9 mouse cellular contexts compared by ENCODE assay signal in the genomic region with DNA sequence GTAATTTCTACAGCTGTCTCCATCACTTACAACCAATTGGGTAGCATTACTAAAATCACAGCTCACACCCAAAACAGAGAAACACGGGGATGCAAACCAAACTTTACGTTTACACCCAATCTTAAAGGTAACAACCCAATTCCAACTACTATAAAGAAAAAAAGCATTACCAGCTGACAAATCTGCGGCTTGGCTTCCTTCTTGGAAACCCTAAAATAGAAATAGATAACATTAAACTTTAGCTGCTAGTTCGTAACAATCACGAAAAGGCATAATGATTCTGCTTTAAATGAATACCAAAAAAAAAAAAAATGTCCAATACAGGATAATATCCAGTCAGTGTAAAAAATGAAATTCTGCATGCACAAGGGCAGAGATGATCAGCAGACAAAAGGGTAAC. TPM values are rescaled to one million over a fixed set of nuclear protein-coding genes. Genes with fewer than 3 reads are reported as not detected.
DNase-seq lines count a peak whose midpoint lies in the region; ATAC-seq and TF ChIP-seq lines count a peak whose summit lies in the region.
"Had no signal": no experiment of that assay in that cellular context is flagged by ENCODE, and none has a peak within 500 bp of the region (broad histone marks: within the 10 kb centered on the region; RNA-seq: fewer than 3 reads in every experiment).

No protein-coding gene starts in this region.

- intact Hi-C loops in gastrocnemius, postnatal 36 days (cut with DNase I), result loop anchor here (10.0 kb wide), 1 partner anchor 345 kb away; no protein-coding TSS in a partner anchor

- peak overlapping the region; percentile 74 for H3K4me3 ChIP-seq in cerebellum, adult 2 months (replicated peaks; ENCODE audit: insufficient read depth, low read depth, low read length)
- peak overlapping the region; percentile 70 for H3K4me3 ChIP-seq in spleen, adult 2 months (ENCODE audit: extremely low read depth, insufficient read depth, insufficient read length)
- H3K4me3 ChIP-seq in limb, embryonic 15.5 days, result peak overlapping the region; percentile 99
- peak overlapping the region; percentile 96 for H3K4me3 ChIP-seq in stomach, embryonic 16.5 days (replicated peaks; ENCODE audit: low read length)

- no peaks in the 10 kb centered on the region for H3K4me1 ChIP-seq in cerebellum, adult 2 months (ENCODE audit: control insufficient read depth, insufficient read depth, low read length)
- H3K4me1 ChIP-seq in spleen, adult 2 months (ENCODE audit: control insufficient read depth, insufficient read depth, insufficient read length), result peaks cover 2% of the 10 kb centered on the region; the same call in 1 of the 2 replicates
- peaks cover 12% of the 10 kb centered on the region for H3K4me1 ChIP-seq in limb, embryonic 15.5 days
- peaks cover 8% of the 10 kb centered on the region for H3K4me1 ChIP-seq in stomach, embryonic 16.5 days (ENCODE audit: control insufficient read depth, insufficient read depth, low read length)

- ATAC-seq in limb, embryonic 15.5 days (ENCODE audit: insufficient number of reproducible peaks, low FRiP score, low TSS enrichment, low read depth), result no peak
- ATAC-seq in stomach, embryonic 16.5 days (ENCODE audit: insufficient read depth, low FRiP score), result no peak

- H3K27ac ChIP-seq in cerebellum, adult 2 months (ENCODE audit: insufficient read depth, low read length), result no peak overlapping the region
- no peak overlapping the region for H3K27ac ChIP-seq in spleen, adult 2 months (ENCODE audit: insufficient read depth, low read length)
- H3K27ac ChIP-seq in limb, embryonic 15.5 days, result no peak overlapping the region
- H3K27ac ChIP-seq in stomach, embryonic 16.5 days (ENCODE audit: low read length), result no peak overlapping the region

- DNase-seq in cerebellum, adult 2 months, result no peak
- no peak for DNase-seq in cerebellum, postnatal 25 days
- no peak for DNase-seq in spleen, adult 2 months (ENCODE audit: low read depth in 1 of 2, low spot score in 2 of 2)
- no peak for DNase-seq in spleen, adult 18-20 months
- DNase-seq in left cerebral cortex, adult 11 months (ENCODE audit: low spot score), result no peak
- no peak for DNase-seq in gastrocnemius, postnatal 36 days
- DNase-seq: lung, adult 18-20 months had no signal

- no peaks in the 10 kb centered on the region for H3K9me3 ChIP-seq in limb, embryonic 15.5 days
- H3K9me3 ChIP-seq in stomach, embryonic 16.5 days (replicated peaks; ENCODE audit: control insufficient read depth, low read length), result no peaks in the 10 kb centered on the region

- 19% methylated on average over 5 of the region's 5 CpGs for WGBS in cerebellum, adult 2 months
- 8% methylated on average over 5 of the region's 5 CpGs for WGBS in spleen, adult 2 months
- 21% methylated on average over 5 of the region's 5 CpGs for WGBS in limb, embryonic 15.5 days
- 25% methylated on average over 5 of the region's 5 CpGs for WGBS in stomach, embryonic 16.5 days

- peak overlapping the region; percentile 84 for H3K9ac ChIP-seq in limb, embryonic 15.5 days
- peak overlapping the region; percentile 89 for H3K9ac ChIP-seq in stomach, embryonic 16.5 days (ENCODE audit: low read length)

- no peaks in the 10 kb centered on the region for H3K27me3 ChIP-seq in cerebellum, adult 2 months (ENCODE audit: control insufficient read depth, insufficient read depth, low read length)
- H3K27me3 ChIP-seq in spleen, adult 2 months (ENCODE audit: control insufficient read depth, insufficient read depth, low read length), result no peaks in the 10 kb centered on the region
- H3K27me3 ChIP-seq in limb, embryonic 15.5 days, result no peaks in the 10 kb centered on the region
- no peaks in the 10 kb centered on the region for H3K27me3 ChIP-seq in stomach, embryonic 16.5 days (ENCODE audit: control insufficient read depth, insufficient read depth, low read length)

- H3K4me2 ChIP-seq in limb, embryonic 15.5 days, result peak overlapping the region; percentile 63
- peak overlapping the region; percentile 64 for H3K4me2 ChIP-seq in stomach, embryonic 16.5 days (ENCODE audit: low read depth, low read length)

- TF ChIP-seq CTCF in cerebellum, adult 2 months (IDR thresholded peaks at IDR 0.05; ENCODE audit: borderline replicate concordance, insufficient read depth, low read depth, low read length), result no peak
- no peak for TF ChIP-seq CTCF in spleen, adult 2 months (IDR thresholded peaks at IDR 0.05; ENCODE audit: extremely low read depth, insufficient read depth, insufficient read length, insufficient replicate concordance)

- H3K36me3 ChIP-seq in spleen, adult 2 months (ENCODE audit: control insufficient read depth, insufficient read depth, low read length), result peaks cover 12% of the 10 kb centered on the region
- peaks cover 26% of the 10 kb centered on the region for H3K36me3 ChIP-seq in limb, embryonic 15.5 days
- no peaks in the 10 kb centered on the region for H3K36me3 ChIP-seq in stomach, embryonic 16.5 days (ENCODE audit: control insufficient read depth, insufficient read depth, low read length)

- TF ChIP-seq POLR2A in cerebellum, adult 2 months (IDR thresholded peaks at IDR 0.05; ENCODE audit: borderline replicate concordance, insufficient read depth, low read length), result no peak
- TF ChIP-seq POLR2A in spleen, adult 2 months (IDR thresholded peaks at IDR 0.05; ENCODE audit: low read depth, low read length), result no peak

RNA-seq across cellular contexts. Expression of gene Diexf, which starts 0.8 kb away (rescaled TPM):
- 17.7 and 18.9 TPM in 2 replicates for polyA plus RNA-seq in cerebellum, adult 2 months (2012; rRNA removed)
- 17.1 and 17.3 TPM in 2 replicates for polyA plus RNA-seq in spleen, adult 2 months (2012; rRNA removed)
- polyA plus RNA-seq in limb, embryonic 15.5 days (2015; fragmentation: Nextera tagmentation; extraction: Ambion mirVana), result 7.3 and 10.3 TPM in 2 replicates
- 6.6 and 6.8 TPM in 2 replicates for polyA plus RNA-seq in stomach, embryonic 16.5 days (2015; fragmentation: Nextera tagmentation; extraction: Ambion mirVana)
- total RNA-seq in gastrocnemius, postnatal 36 days (2021), result 1 to 10 TPM; 6.0 to 7.6 TPM

RNA-seq across cellular contexts. Expression of gene Irf6, which starts 23.6 kb away (rescaled TPM):
- polyA plus RNA-seq in cerebellum, adult 2 months (2012; rRNA removed), result 0.89 and 2.0 TPM in 2 replicates
- polyA plus RNA-seq in spleen, adult 2 months (2012; rRNA removed), result 1.5 and 2.4 TPM in 2 replicates
- polyA plus RNA-seq in limb, embryonic 15.5 days (2015; fragmentation: Nextera tagmentation; extraction: Ambion mirVana), result 50.1 and 56.9 TPM in 2 replicates
- polyA plus RNA-seq in stomach, embryonic 16.5 days (2015; fragmentation: Nextera tagmentation; extraction: Ambion mirVana), result 74.0 and 91.4 TPM in 2 replicates
- total RNA-seq in gastrocnemius, postnatal 36 days (2021), result under 1 TPM; 0.41 to 0.54 TPM

RNA-seq across cellular contexts. Expression of gene A130010J15Rik, which starts 38.5 kb away (rescaled TPM):
- 4.0 and 4.3 TPM in 2 replicates for polyA plus RNA-seq in cerebellum, adult 2 months (2012; rRNA removed)
- 1.8 TPM in 2 replicates for polyA plus RNA-seq in spleen, adult 2 months (2012; rRNA removed)
- polyA plus RNA-seq in limb, embryonic 15.5 days (2015; fragmentation: Nextera tagmentation; extraction: Ambion mirVana), result 16.5 and 18.1 TPM in 2 replicates
- polyA plus RNA-seq in stomach, embryonic 16.5 days (2015; fragmentation: Nextera tagmentation; extraction: Ambion mirVana), result 15.8 and 17.7 TPM in 2 replicates
- total RNA-seq in gastrocnemius, postnatal 36 days (2021), result 1 to 10 TPM; 2.2 to 3.6 TPM

Comparison
In these comparisons a context has a peak if more than half of its experiments do, and no peak if none do; other contexts are left out.
1. RNA of gene Irf6, which starts 23.6 kb away (polyA plus RNA-seq): 74.0 to 91.4 TPM in stomach, embryonic 16.5 days and 50.1 to 56.9 TPM in limb, embryonic 15.5 days; 0.89 to 2.0 TPM in cerebellum, adult 2 months and 1.5 to 2.4 TPM in spleen, adult 2 months; every median in the first group is over 10 times any median in the second.
2. Peak in every context shown above with its lines, with median percentiles within 50 percentile points of each other: H3K4me3 ChIP-seq.